Mouse (Mus musculus): ENCODE measurements around the gene Gm16503. TPM values are rescaled to one million over a fixed set of nuclear protein-coding genes. Genes with fewer than 3 reads are reported as not detected.
"Not testable (repeated sequence)": the region's sequence is repeated elsewhere in the genome, so short reads cannot be mapped to it uniquely, and the experiment has no call there.

Gm16503 gene
- 1.9 and 2.7 TPM in 2 replicates for polyA plus RNA-seq (2011; ENCODE audit: insufficient read depth, insufficient read length, low read depth, missing spikeins)

GRCm38 (mm10) chr4:147539918-147540317, at the start of gene Gm16503:
Gm16503 (plus strand) TSS chr4:147540218.
- peaks cover 21% of the 10 kb centered on the region for H3K9me3 ChIP-seq (replicated peaks; ENCODE audit: control insufficient read depth, insufficient read depth, low read length, poor library complexity, severe bottlenecking)
- not testable (repeated sequence) for H3K4me1 ChIP-seq (ENCODE audit: control insufficient read depth, insufficient read depth, low read length); H3K27me3 ChIP-seq (ENCODE audit: control insufficient read depth, insufficient read depth, low read length, poor library complexity, severe bottlenecking); H3K4me3 ChIP-seq (ENCODE audit: low read depth, low read length); H3K27ac ChIP-seq (ENCODE audit: insufficient read depth, low read length); H3K36me3 ChIP-seq (ENCODE audit: control insufficient read depth, insufficient read depth, low read length, poor library complexity, severe bottlenecking); H3K9ac ChIP-seq (ENCODE audit: low read depth, poor library complexity, severe bottlenecking)

GRCm38 (mm10) chr4:147492117-147492516, 47.9 kb upstream of the Gm16503 start, which contains the start of gene Zfp982:
Zfp982 (plus strand) TSS chr4:147492417.
- not testable (repeated sequence) for H3K27ac ChIP-seq (ENCODE audit: insufficient read depth, low read length); H3K4me1 ChIP-seq (ENCODE audit: control insufficient read depth, insufficient read depth, low read length); H3K27me3 ChIP-seq (ENCODE audit: control insufficient read depth, insufficient read depth, low read length, poor library complexity, severe bottlenecking); H3K9ac ChIP-seq (ENCODE audit: low read depth, poor library complexity, severe bottlenecking); H3K36me3 ChIP-seq (ENCODE audit: control insufficient read depth, insufficient read depth, low read length, poor library complexity, severe bottlenecking)
- Histone ChIP-seq H3K9me3 (replicated peaks; ENCODE audit: control insufficient read depth, insufficient read depth, low read length, poor library complexity, severe bottlenecking) (peaks cover 32% of the 10 kb centered on the region), H3K4me3 (ENCODE audit: low read depth, low read length) (peak within 1 kb of the TSS; percentile 20)

- not testable (repeated sequence) for H3K4me3 ChIP-seq (ENCODE audit: low read depth, low read length); H3K36me3 ChIP-seq (ENCODE audit: control insufficient read depth, insufficient read depth, low read length, poor library complexity, severe bottlenecking); H3K27me3 ChIP-seq (ENCODE audit: control insufficient read depth, insufficient read depth, low read length, poor library complexity, severe bottlenecking); H3K27ac ChIP-seq (ENCODE audit: insufficient read depth, low read length); H3K9me3 ChIP-seq (replicated peaks; ENCODE audit: control insufficient read depth, insufficient read depth, low read length, poor library complexity, severe bottlenecking); H3K9ac ChIP-seq (ENCODE audit: low read depth, poor library complexity, severe bottlenecking); H3K4me1 ChIP-seq (ENCODE audit: control insufficient read depth, insufficient read depth, low read length)
Measured at GRCm38 (mm10) chr4:147498772-147499613, 41.0 kb upstream of the Gm16503 start.

- TF ChIP-seq CTCF (IDR thresholded peaks at IDR 0.05; ENCODE audit: low read depth, low read length) = no peak
- no peak for TF ChIP-seq POLR2A (IDR thresholded peaks at IDR 0.05; ENCODE audit: insufficient read depth, low read length)
- no peak for TF ChIP-seq EP300 (IDR thresholded peaks at IDR 0.05; ENCODE audit: insufficient read depth, low read depth, low read length)
- Histone ChIP-seq H3K4me1 (ENCODE audit: control insufficient read depth, insufficient read depth, low read length) (no peaks in the 10 kb centered on the region), H3K27me3 (ENCODE audit: control insufficient read depth, insufficient read depth, low read length, poor library complexity, severe bottlenecking) (no peaks in the 10 kb centered on the region), H3K36me3 (ENCODE audit: control insufficient read depth, insufficient read depth, low read length, poor library complexity, severe bottlenecking) (peaks cover 17% of the 10 kb centered on the region), H3K9me3 (replicated peaks; ENCODE audit: control insufficient read depth, insufficient read depth, low read length, poor library complexity, severe bottlenecking) (peaks cover 25% of the 10 kb centered on the region), H3K4me3 (ENCODE audit: low read depth, low read length) (no peak overlapping the region), H3K9ac (ENCODE audit: low read depth, poor library complexity, severe bottlenecking) (no peak overlapping the region), H3K27ac (ENCODE audit: insufficient read depth, low read length) (no peak overlapping the region)
Measured at GRCm38 (mm10) chr4:147509174-147509573, 30.8 kb upstream of the Gm16503 start.

DNA sequence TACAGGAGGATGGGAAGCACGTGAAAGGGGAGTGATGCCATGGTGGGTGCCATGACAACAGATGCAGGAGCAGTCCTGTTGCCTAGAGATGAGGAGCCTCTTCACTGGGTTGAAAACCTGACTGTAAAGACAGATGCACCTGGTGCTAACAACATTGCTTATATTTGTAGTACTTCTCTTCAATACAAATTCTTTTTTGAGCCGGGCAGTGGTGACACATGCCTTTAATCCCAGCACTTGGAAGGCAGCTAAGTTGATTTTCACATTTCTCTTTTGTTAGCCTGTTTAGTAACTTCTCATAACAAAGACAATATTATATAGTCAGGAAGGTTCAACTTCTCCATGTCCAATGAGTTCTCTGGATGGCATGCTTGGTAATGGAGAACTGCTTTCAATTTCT, 21.0 kb upstream of the Gm16503 start:
- H3K27ac ChIP-seq (ENCODE audit: insufficient read depth, low read length) = no peak overlapping the region
- peaks cover 3% of the 10 kb centered on the region; the same call in 1 of the 2 replicates for H3K27me3 ChIP-seq (ENCODE audit: control insufficient read depth, insufficient read depth, low read length, poor library complexity, severe bottlenecking)
- no peak overlapping the region for H3K4me3 ChIP-seq (ENCODE audit: low read depth, low read length)
- H3K9ac ChIP-seq (ENCODE audit: low read depth, poor library complexity, severe bottlenecking) = no peak overlapping the region
- no peak for TF ChIP-seq EP300 (IDR thresholded peaks at IDR 0.05; ENCODE audit: insufficient read depth, low read depth, low read length)
- TF ChIP-seq CTCF (IDR thresholded peaks at IDR 0.05; ENCODE audit: low read depth, low read length) = no peak
- no peak for TF ChIP-seq POLR2A (IDR thresholded peaks at IDR 0.05; ENCODE audit: insufficient read depth, low read length)
- H3K36me3 ChIP-seq (ENCODE audit: control insufficient read depth, insufficient read depth, low read length, poor library complexity, severe bottlenecking) = peaks cover 8% of the 10 kb centered on the region; the same call in 1 of the 2 replicates
- H3K9me3 ChIP-seq (replicated peaks; ENCODE audit: control insufficient read depth, insufficient read depth, low read length, poor library complexity, severe bottlenecking) = peaks cover 20% of the 10 kb centered on the region
- no peaks in the 10 kb centered on the region for H3K4me1 ChIP-seq (ENCODE audit: control insufficient read depth, insufficient read depth, low read length)

DNA sequence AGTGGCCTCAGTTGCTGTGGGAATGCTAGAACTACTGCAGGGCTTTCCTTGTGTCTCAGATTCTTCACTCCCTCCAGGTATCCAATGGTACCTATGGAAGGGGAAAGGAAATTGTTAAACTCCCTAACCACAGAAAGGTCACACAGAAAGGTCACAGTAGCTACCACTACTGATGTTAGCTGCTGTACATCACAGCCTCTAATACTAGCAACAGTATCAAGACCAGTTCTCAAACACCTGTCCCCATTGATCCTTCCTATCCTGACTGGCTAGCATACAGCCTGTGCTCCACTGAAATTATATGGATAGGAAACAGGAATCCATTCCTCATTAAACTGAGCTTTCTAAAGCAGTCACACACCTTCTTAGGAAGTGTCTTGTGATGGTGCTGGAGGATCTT, 19.9 kb upstream of the Gm16503 start:
- Histone ChIP-seq H3K9ac (ENCODE audit: low read depth, poor library complexity, severe bottlenecking) (no peak overlapping the region), H3K36me3 (ENCODE audit: control insufficient read depth, insufficient read depth, low read length, poor library complexity, severe bottlenecking) (peaks cover 8% of the 10 kb centered on the region; the same call in 1 of the 2 replicates), H3K4me1 (ENCODE audit: control insufficient read depth, insufficient read depth, low read length) (no peaks in the 10 kb centered on the region), H3K27ac (ENCODE audit: insufficient read depth, low read length) (no peak overlapping the region), H3K4me3 (ENCODE audit: low read depth, low read length) (no peak overlapping the region), H3K9me3 (replicated peaks; ENCODE audit: control insufficient read depth, insufficient read depth, low read length, poor library complexity, severe bottlenecking) (peaks cover 14% of the 10 kb centered on the region), H3K27me3 (ENCODE audit: control insufficient read depth, insufficient read depth, low read length, poor library complexity, severe bottlenecking) (peaks cover 3% of the 10 kb centered on the region; the same call in 1 of the 2 replicates)
- TF ChIP-seq EP300 (IDR thresholded peaks at IDR 0.05; ENCODE audit: insufficient read depth, low read depth, low read length) = no peak
- TF ChIP-seq POLR2A (IDR thresholded peaks at IDR 0.05; ENCODE audit: insufficient read depth, low read length) = no peak
- TF ChIP-seq CTCF (IDR thresholded peaks at IDR 0.05; ENCODE audit: low read depth, low read length) = no peak

Measured in ES-Bruce4 (cell line).